Mouse (Mus musculus) inflammation-experienced regulatory T-cells, adult 16 weeks (primary cell): ENCODE measurements around the gene Htr2b. TPM values are rescaled to one million over a fixed set of nuclear protein-coding genes. Genes with fewer than 3 reads are reported as not detected.

Experiments used
- polyA plus RNA-seq: library from polyadenylated mRNA; unstranded; fragments of 100-300 nt; shearing (Covaris generic); gene quantifications from one replicate; pipeline ENCODE4 v1.2.1, GENCODE M21; 2017

Htr2b gene
- 0.43 TPM for polyA plus RNA-seq

GRCm38 (mm10) chr1:86111779-86112178 lies at the start of gene Htr2b:
Htr2b (minus strand) TSS chr1:86111970.

GRCm38 (mm10) chr1:86154133-86154823 lies 42.5 kb upstream of the Htr2b start, which contains the start of gene Armc9:
Armc9 (plus strand) TSS chr1:86154780.

GRCm38 (mm10) chr1:86133337-86133736 lies 21.6 kb upstream of the Htr2b start, which contains the start of gene Gm21972:
Gm21972 (plus strand) TSS chr1:86133637.

GRCm38 (mm10) chr1:86064271-86064991 lies 47.3 kb downstream of the Htr2b start, which contains the start of gene Psmd1:
Psmd1 (plus strand) TSS chr1:86064387.

Other genes starting within 250 kb of the Htr2b start
- gene Itm2c, start 217.7 kb downstream of the Htr2b start, polyA plus RNA-seq, result 595 TPM
- gene 4933407L21Rik, start 183.5 kb downstream of the Htr2b start, polyA plus RNA-seq, result 0.69 TPM
- 14.1 TPM for gene Gpr55, start 151.0 kb downstream of the Htr2b start, polyA plus RNA-seq
- gene Spata3, start 95.2 kb downstream of the Htr2b start, polyA plus RNA-seq, result not detected
- not detected for gene 2810459M11Rik, start 66.1 kb downstream of the Htr2b start, polyA plus RNA-seq
- 134 TPM for gene Psmd1, start 47.6 kb downstream of the Htr2b start, polyA plus RNA-seq
- not detected for gene Gm21972, start 21.7 kb upstream of the Htr2b start, polyA plus RNA-seq
- 11.0 TPM for gene Armc9, start 42.8 kb upstream of the Htr2b start, polyA plus RNA-seq
- not detected for gene B3gnt7, start 190.9 kb upstream of the Htr2b start, polyA plus RNA-seq
- gene Ncl, start 247.4 kb upstream of the Htr2b start, polyA plus RNA-seq, result 426 TPM